Mouse (Mus musculus) hindbrain, postnatal 0 days (tissue): ENCODE results near the gene Prkn. TPM values are rescaled to one million over a fixed set of nuclear protein-coding genes. Genes with fewer than 3 reads are reported as not detected.

Experiments
- ATAC-seq: fragments of 200-750 bp; cut with Nextera tagmentation; 2 replicates; pipeline ENCODE4 v1.8.0; 2017; ENCODE audit warnings: mild to moderate bottlenecking, moderate TSS enrichment, moderate library complexity
- DNase-seq: peaks from one replicate; pipeline ENCODE4 v3.0.0-alpha.2; 2015; ENCODE audit warnings: low spot score
- H3K27ac ChIP-seq: fragments of 300-500 bp; sonication (generic); 2 replicates; pipeline ENCODE4 v1.5.1; 2014; ENCODE audit warnings: mild to moderate bottlenecking
- H3K27me3 ChIP-seq: fragments of 300-500 bp; sonication (generic); 2 replicates; pipeline ENCODE4 v1.6.1; 2014; ENCODE audit warnings: low read length, mixed read lengths; ENCODE audit not compliant: insufficient read depth
- H3K36me3 ChIP-seq: fragments of 300-500 bp; sonication (generic); 2 replicates; pipeline ENCODE4 v1.6.1; 2014; ENCODE audit warnings: low read length, mixed read lengths; ENCODE audit not compliant: insufficient read depth
- H3K4me1 ChIP-seq: fragments of 300-500 bp; sonication (generic); 2 replicates; pipeline ENCODE4 v1.6.1; 2014; ENCODE audit warnings: antibody characterized with exemption, low read length, mixed read lengths; ENCODE audit not compliant: insufficient read depth
- H3K4me2 ChIP-seq: fragments of 300-500 bp; sonication (generic); 2 replicates; pipeline ENCODE4 v1.6.1; 2014; ENCODE audit warnings: low read depth, mild to moderate bottlenecking, low read length, moderate library complexity, mixed read lengths
- H3K4me3 ChIP-seq: fragments of 300-500 bp; sonication (generic); 2 replicates; pipeline ENCODE4 v1.5.1; 2014; ENCODE audit warnings: low read length
- H3K9ac ChIP-seq: fragments of 300-500 bp; sonication (generic); replicated peaks from 2 replicates; pipeline ENCODE4 v1.6.1; 2014; ENCODE audit warnings: mild to moderate bottlenecking, low read length, moderate library complexity, mixed read lengths
- H3K9me3 ChIP-seq: fragments of 300-500 bp; sonication (generic); 2 replicates; pipeline ENCODE4 v1.6.1; 2016; ENCODE audit warnings: low read length, mixed read lengths
- CTCF ChIP-seq: IDR thresholded peaks from 2 replicates; pipeline ENCODE4 v1.5.1; 2016; ENCODE audit warnings: antibody characterized with exemption, control low read depth, low read depth
- WGBS: fragments of 180-500 bp; shearing (Covaris S2); extraction: QIAGEN DNeasy Blood & Tissue Kit; methylation state at CpG from one replicate; pipeline ENCODE4 v1.1.7; 2014; 5-methylcytosine and 5-hydroxymethylcytosine counted together
- polyA plus RNA-seq: library from polyadenylated mRNA; unstranded; fragments of >200 nt; fragmentation: Nextera tagmentation; extraction: Ambion mirVana; gene quantifications from 2 replicates; pipeline ENCODE4 v1.2.1, GENCODE M21; 2015
- total RNA-seq: library from RNA; depleted of rRNA; stranded (reverse); fragments of >200 nt; gene quantifications from 2 replicates; pipeline ENCODE4 v1.2.3, GENCODE M21; 2014

The Prkn gene
- total and polyA plus RNA-seq, 2 experiments from 2014 or later: 9.3 to 10.7 TPM

DNA sequence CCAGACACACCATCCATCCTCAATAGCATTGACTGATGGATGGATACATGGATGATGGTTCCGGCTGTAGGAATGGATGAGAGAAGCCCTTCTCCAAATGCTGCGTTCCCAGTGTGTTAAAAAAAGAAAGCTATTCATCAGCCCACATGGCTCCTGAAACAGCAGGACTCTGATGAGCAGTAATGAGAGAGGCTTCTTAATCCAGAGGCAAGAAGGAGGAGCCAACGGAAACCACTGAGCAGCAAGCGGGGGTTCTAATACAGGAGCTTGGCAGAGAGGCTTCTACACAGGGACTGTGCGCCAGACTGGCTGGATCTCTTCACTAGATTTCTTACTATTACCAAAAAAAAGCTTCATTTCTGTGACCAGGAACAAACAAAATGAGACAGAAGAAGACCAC lies 1093.6 kb downstream of the Prkn start:
- no peak for TF ChIP-seq CTCF
- H3K36me3 ChIP-seq: no peaks in the 10 kb centered on the region
- H3K9me3 ChIP-seq: no peaks in the 10 kb centered on the region
- no peak overlapping the region for H3K4me3 ChIP-seq
- no peak overlapping the region for H3K9ac ChIP-seq
- no peak overlapping the region for H3K27ac ChIP-seq
- H3K4me2 ChIP-seq: no peak overlapping the region
- H3K4me1 ChIP-seq: no peaks in the 10 kb centered on the region
- DNase-seq: no peak
- WGBS: 53% methylated on average over 5 of the region's 5 CpGs
- no peaks in the 10 kb centered on the region for H3K27me3 ChIP-seq
- ATAC-seq: no peak

DNA sequence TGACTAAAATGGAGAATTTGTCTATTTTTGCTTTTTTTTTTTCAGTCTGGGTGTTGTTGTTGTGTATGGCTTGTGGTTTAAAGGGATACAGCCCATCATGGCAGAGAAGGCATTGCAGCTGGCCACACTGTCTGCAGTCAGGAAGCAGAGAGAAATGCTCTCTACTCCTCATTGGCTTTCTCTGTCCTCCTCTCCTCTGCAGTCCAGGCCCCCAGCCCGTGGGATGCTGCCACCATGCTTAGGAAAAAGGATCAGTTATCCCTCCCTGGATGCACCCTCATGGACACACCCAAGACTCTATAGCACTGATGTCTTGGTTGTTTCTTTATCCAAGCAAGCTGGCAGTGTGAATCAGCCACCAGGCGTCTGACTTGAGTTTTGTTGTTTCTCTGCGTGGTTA lies 1107.3 kb downstream of the Prkn start:
- Histone ChIP-seq H3K4me1 (peaks cover 10% of the 10 kb centered on the region; the same call in 1 of the 2 replicates), H3K9ac (no peak overlapping the region), H3K9me3 (no peaks in the 10 kb centered on the region), H3K27ac (no peak overlapping the region), H3K4me3 (no peak overlapping the region), H3K27me3 (no peaks in the 10 kb centered on the region), H3K4me2 (no peak overlapping the region), H3K36me3 (no peaks in the 10 kb centered on the region)
- WGBS: 90% methylated on average over 3 of the region's 3 CpGs
- no peak for DNase-seq
- ATAC-seq: no peak
- TF ChIP-seq CTCF: no peak

DNA sequence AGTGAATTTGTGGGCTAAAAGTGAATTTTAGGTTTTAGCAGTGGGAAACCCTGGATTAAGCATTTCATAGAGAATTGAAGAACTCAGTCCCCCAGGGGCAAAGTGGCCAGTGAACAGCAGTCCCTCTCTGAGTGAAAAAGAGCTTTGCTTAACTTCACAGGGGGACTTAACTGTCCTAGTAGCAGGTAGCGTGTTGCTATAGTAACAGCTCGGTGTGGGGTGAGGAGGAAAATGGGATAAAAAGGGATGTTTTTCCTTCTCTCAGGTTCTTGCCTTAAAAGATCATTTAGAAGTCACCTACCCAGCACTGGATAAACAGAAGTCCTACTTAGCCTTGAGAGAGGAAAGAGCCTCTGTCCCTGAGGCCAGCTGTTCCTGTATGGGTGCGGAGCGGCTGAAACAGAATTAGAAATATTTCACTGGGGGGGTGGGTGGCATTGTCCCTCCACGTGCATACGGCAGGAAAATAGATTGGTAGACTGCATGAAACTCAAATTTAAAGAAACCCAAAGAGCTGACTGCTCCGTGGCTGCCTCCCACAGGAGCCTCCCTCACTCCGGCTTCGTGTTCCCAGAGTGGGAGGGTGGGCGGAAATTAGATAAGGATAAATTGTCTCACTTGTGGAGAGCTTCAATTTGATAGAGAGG lies 1109.5 kb downstream of the Prkn start:
- H3K9ac ChIP-seq: no peak overlapping the region; the same call in 1 of the 2 replicates
- 52% methylated on average over 10 of the region's 10 CpGs for WGBS
- ATAC-seq: no peak
- H3K4me1 ChIP-seq: peaks cover 10% of the 10 kb centered on the region; the same call in 1 of the 2 replicates
- no peaks in the 10 kb centered on the region for H3K27me3 ChIP-seq
- TF ChIP-seq CTCF: no peak
- H3K4me3 ChIP-seq: no peak overlapping the region
- H3K9me3 ChIP-seq: no peaks in the 10 kb centered on the region
- DNase-seq: peak; percentile 27
- H3K36me3 ChIP-seq: no peaks in the 10 kb centered on the region
- H3K27ac ChIP-seq: no peak overlapping the region; the same call in 1 of the 2 replicates
- H3K4me2 ChIP-seq: no peak overlapping the region

DNA sequence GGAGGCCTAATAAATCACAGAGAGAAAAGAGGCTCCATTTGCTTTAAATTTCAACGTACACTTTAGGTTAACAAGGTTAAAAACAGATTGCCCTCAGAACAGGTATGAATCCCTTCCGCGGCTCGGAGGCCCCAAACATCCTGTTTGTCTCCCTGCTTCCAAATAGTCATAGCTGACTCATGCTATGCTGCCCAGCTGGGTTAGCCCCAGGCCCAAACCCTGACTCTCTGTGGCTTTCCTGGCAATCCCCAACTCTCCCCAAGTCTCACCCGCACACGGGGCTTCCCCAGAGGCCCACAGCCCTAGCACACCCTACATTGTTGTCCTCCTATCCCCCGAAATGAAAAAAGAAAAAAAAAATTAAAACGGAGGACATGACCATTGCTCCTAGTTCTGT lies 1110.0 kb downstream of the Prkn start:
- DNase-seq (no peak), ATAC-seq (no peak)
- Histone ChIP-seq H3K9ac (no peak overlapping the region), H3K4me1 (peaks cover 10% of the 10 kb centered on the region; the same call in 1 of the 2 replicates), H3K27me3 (no peaks in the 10 kb centered on the region), H3K36me3 (no peaks in the 10 kb centered on the region), H3K9me3 (no peaks in the 10 kb centered on the region), H3K4me3 (no peak overlapping the region), H3K27ac (no peak overlapping the region; the same call in 1 of the 2 replicates), H3K4me2 (no peak overlapping the region)
- TF ChIP-seq CTCF: no peak
- WGBS: 74% methylated on average over 8 of the region's 8 CpGs

DNA sequence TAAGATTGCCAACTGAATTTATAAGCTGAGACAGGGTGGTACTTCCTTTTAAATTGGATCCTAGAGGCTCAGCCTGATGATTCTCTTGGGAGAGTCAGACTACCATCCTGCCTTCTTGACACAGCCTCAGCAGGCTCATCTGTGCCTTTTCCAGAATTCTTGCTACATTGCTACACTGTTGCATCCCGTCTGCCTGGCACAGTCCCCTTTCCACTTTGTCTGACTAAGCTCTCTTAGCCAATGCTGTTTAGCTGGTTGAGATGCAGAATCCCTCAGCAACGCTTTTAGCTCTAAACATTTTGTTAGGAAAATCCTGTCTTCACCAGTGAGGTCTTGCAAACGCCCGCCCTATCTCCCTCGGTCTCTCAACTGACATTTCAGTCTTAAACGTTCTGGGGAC lies 1115.1 kb downstream of the Prkn start:
- no peak for TF ChIP-seq CTCF
- no peak overlapping the region for H3K27ac ChIP-seq
- no peak overlapping the region for H3K4me3 ChIP-seq
- no peaks in the 10 kb centered on the region for H3K4me1 ChIP-seq
- ATAC-seq (no peak), DNase-seq (no peak)
- 73% methylated on average over 6 of the region's 6 CpGs for WGBS
- H3K9ac ChIP-seq: no peak overlapping the region
- no peaks in the 10 kb centered on the region for H3K36me3 ChIP-seq
- H3K9me3 ChIP-seq: no peaks in the 10 kb centered on the region
- H3K27me3 ChIP-seq: no peaks in the 10 kb centered on the region
- H3K4me2 ChIP-seq: no peak overlapping the region

DNA sequence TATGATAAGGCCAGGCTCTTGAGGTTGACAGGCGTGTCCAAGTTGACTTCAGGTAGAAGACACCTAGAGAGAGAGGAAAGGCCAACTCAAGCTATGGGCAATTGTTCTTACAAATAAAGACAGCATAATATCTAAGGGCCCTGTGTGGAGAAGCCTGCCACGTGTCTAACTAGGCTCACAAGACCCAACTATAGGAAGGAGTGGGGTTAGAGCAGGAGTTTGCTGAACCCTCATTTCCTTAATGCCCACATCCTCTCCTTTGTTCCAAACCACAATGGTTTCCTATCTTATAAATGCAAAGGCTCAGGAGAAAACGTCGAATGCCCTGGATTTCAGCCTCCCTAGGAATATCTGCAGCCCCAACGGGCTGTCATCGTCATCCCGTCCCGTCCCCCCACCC lies 1120.3 kb downstream of the Prkn start:
- H3K4me1 ChIP-seq: no peaks in the 10 kb centered on the region
- no peak overlapping the region for H3K27ac ChIP-seq
- H3K9me3 ChIP-seq: no peaks in the 10 kb centered on the region
- WGBS: 94% methylated on average over 8 of the region's 8 CpGs
- H3K4me3 ChIP-seq: no peak overlapping the region
- no peak overlapping the region for H3K9ac ChIP-seq
- H3K27me3 ChIP-seq: no peaks in the 10 kb centered on the region
- no peak for DNase-seq
- no peak for ATAC-seq
- no peak overlapping the region for H3K4me2 ChIP-seq
- no peak for TF ChIP-seq CTCF
- H3K36me3 ChIP-seq: no peaks in the 10 kb centered on the region

DNA sequence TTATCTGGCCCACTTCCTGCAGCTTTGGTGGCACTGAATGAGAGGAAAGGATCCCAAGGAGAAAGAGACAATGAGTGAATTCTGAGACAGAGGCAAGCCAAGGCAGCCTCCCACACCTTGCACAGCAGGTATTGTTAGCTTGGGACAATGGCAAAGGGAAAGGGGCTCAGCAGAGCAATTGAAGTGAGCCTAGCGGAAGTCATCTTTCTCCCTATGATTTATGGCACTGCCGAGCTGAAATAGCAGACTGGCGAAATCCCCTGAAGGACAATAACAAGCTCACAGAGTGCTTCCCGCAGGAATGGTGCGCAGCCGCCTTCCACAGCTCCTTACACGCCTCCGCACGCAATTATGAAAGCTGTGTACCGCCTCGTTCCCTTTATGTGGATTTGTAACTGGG lies 1122.6 kb downstream of the Prkn start:
- WGBS: 27% methylated on average over 11 of the region's 11 CpGs
- ATAC-seq: no peak
- H3K27ac ChIP-seq: peak overlapping the region; percentile 27; the same call in 1 of the 2 replicates

More for the DNA sequence above, 1122.6 kb downstream of the Prkn start:
- peak; percentile 54 for DNase-seq
- no peak overlapping the region; the same call in 1 of the 2 replicates for H3K9ac ChIP-seq
- no peaks in the 10 kb centered on the region for H3K36me3 ChIP-seq
- no peaks in the 10 kb centered on the region for H3K9me3 ChIP-seq
- no peaks in the 10 kb centered on the region for H3K4me1 ChIP-seq
- no peak for TF ChIP-seq CTCF
- H3K4me3 ChIP-seq: no peak overlapping the region
- H3K4me2 ChIP-seq: peak overlapping the region; percentile 36
- no peaks in the 10 kb centered on the region for H3K27me3 ChIP-seq
